Mouse (Mus musculus) liver, embryonic 14.5 days (tissue): ENCODE measurements at regions not wholly inside any gene's neighbourhood (a gene's known extent, or its start where the extent isn't known, plus 50 kb on each side); places are given as distances from the start of the nearest gene placed in this dataset.

Experiments
- ATAC-seq: fragments of 200-750 bp; cut with Nextera tagmentation; 2 replicates; pipeline ENCODE4 v1.8.0; 2017; ENCODE audit warnings: moderate number of reproducible peaks, mild to moderate bottlenecking, moderate library complexity; ENCODE audit not compliant: insufficient read depth
- DNase-seq, 3 experiments: peaks; one replicate each; pipeline ENCODE4 v3.0.0-alpha.2; 2012 to 2013; ENCODE audit warnings: low read depth in 3 of 3, low spot score in 3 of 3
- H3K27ac ChIP-seq: fragments of 300-500 bp; sonication (generic); 2 replicates; pipeline ENCODE4 v1.5.1; 2014; ENCODE audit warnings: moderate library complexity, mild to moderate bottlenecking, control low read depth, inconsistent platforms
- H3K27me3 ChIP-seq: fragments of 300-500 bp; sonication (generic); 2 replicates; pipeline ENCODE4 v1.6.1; 2014; ENCODE audit warnings: mild to moderate bottlenecking, low read length, moderate library complexity; ENCODE audit not compliant: control insufficient read depth, insufficient read depth
- H3K36me3 ChIP-seq: fragments of 300-500 bp; sonication (generic); replicated peaks from 2 replicates; pipeline ENCODE4 v1.6.1; 2014; ENCODE audit warnings: low read depth; ENCODE audit not compliant: control insufficient read depth, insufficient read depth
- H3K4me1 ChIP-seq, 2 experiments: fragments of 200-500 bp in 1 of 2; fragments of 300-500 bp in 1 of 2; sonication (generic) in 1 of 2; replicated peaks; 2 replicates each; pipeline ENCODE4 v1.6.1; 2012 to 2014; ENCODE audit warnings: antibody characterized with exemption in 1 of 2, inconsistent platforms in 1 of 2, low read length in 1 of 2; ENCODE audit not compliant: control insufficient read depth in 2 of 2, insufficient read depth in 2 of 2
- H3K4me2 ChIP-seq: fragments of 300-500 bp; sonication (generic); 2 replicates; pipeline ENCODE4 v1.6.1; 2014; ENCODE audit warnings: low read depth, mild to moderate bottlenecking, control low read depth, moderate library complexity
- H3K4me3 ChIP-seq, 2 experiments: fragments of 200-500 bp in 1 of 2; fragments of 300-500 bp in 1 of 2; sonication (generic) in 1 of 2; 2 replicates each; pipeline ENCODE4 v1.5.1; 2012 to 2014; ENCODE audit warnings: low read depth in 2 of 2, low read length in 2 of 2, mild to moderate bottlenecking in 2 of 2, control low read depth in 1 of 2, inconsistent platforms in 1 of 2, moderate library complexity in 1 of 2; ENCODE audit not compliant: insufficient read depth in 1 of 2
- H3K9ac ChIP-seq: fragments of 300-500 bp; sonication (generic); replicated peaks from 2 replicates; pipeline ENCODE4 v1.6.1; 2014; ENCODE audit warnings: mild to moderate bottlenecking, control low read depth, moderate library complexity
- H3K9me3 ChIP-seq: fragments of 300-500 bp; sonication (generic); 2 replicates; pipeline ENCODE4 v1.6.1; 2016; ENCODE audit warnings: low read length, mixed read lengths; ENCODE audit not compliant: control insufficient read depth
- CTCF ChIP-seq: IDR thresholded peaks from 2 replicates; pipeline ENCODE4 v1.5.1; 2016; ENCODE audit warnings: antibody characterized with exemption, low read depth, control low read depth
- EP300 ChIP-seq: IDR thresholded peaks from 2 replicates; pipeline ENCODE4 v1.6.1; 2016; ENCODE audit warnings: antibody characterized with exemption, low read depth
- WGBS: fragments of 180-500 bp; shearing (Covaris S2); extraction: QIAGEN DNeasy Blood & Tissue Kit; methylation state at CpG from one replicate; pipeline ENCODE4 v1.1.7; 2014; ENCODE audit not compliant: insufficient replicate concordance; 5-methylcytosine and 5-hydroxymethylcytosine counted together

- 29% methylated on average over 1 of the region's 1 CpGs for WGBS
- Histone ChIP-seq H3K27ac (no peak overlapping the region), H3K9ac (no peak overlapping the region), H3K4me2 (no peak overlapping the region), H3K4me1 (no peaks in the 10 kb centered on the region), H3K4me3 (no peak overlapping the region), H3K36me3 (no peaks in the 10 kb centered on the region), H3K27me3 (no peaks in the 10 kb centered on the region), H3K9me3 (no peaks in the 10 kb centered on the region)
- DNase-seq: no peak
- TF ChIP-seq CTCF (no peak), EP300 (no peak)
- ATAC-seq: no peak
Measured at GRCm38 (mm10) chr13:78361236-78361635, 161.7 kb upstream of the Nr2f1 start.

GRCm38 (mm10) chr13:78348830-78349229 is 149.3 kb upstream of the Nr2f1 start:
- no peaks in the 10 kb centered on the region for H3K27me3 ChIP-seq
- ATAC-seq (no peak), DNase-seq (no peak)
- H3K4me2 ChIP-seq: no peak overlapping the region
- H3K4me3 ChIP-seq: no peak overlapping the region
- no peaks in the 10 kb centered on the region for H3K9me3 ChIP-seq
- TF ChIP-seq EP300 (no peak), CTCF (no peak)
- H3K27ac ChIP-seq: no peak overlapping the region
- no peaks in the 10 kb centered on the region for H3K36me3 ChIP-seq
- H3K9ac ChIP-seq: no peak overlapping the region
- WGBS: 59% methylated on average over 3 of the region's 3 CpGs
- no peaks in the 10 kb centered on the region for H3K4me1 ChIP-seq

- Histone ChIP-seq H3K4me1 (no peaks in the 10 kb centered on the region), H3K9me3 (no peaks in the 10 kb centered on the region), H3K36me3 (no peaks in the 10 kb centered on the region), H3K27me3 (no peaks in the 10 kb centered on the region), H3K4me2 (no peak overlapping the region), H3K4me3 (no peak overlapping the region), H3K9ac (no peak overlapping the region), H3K27ac (no peak overlapping the region)
- 49% methylated on average over 4 of the region's 4 CpGs for WGBS
- TF ChIP-seq CTCF (no peak), EP300 (no peak)
- ATAC-seq (no peak), DNase-seq (no peak)
Measured at GRCm38 (mm10) chr13:78324443-78325206, 125.1 kb upstream of the Nr2f1 start.

- H3K4me2 ChIP-seq: no peak overlapping the region
- H3K9me3 ChIP-seq: no peaks in the 10 kb centered on the region
- H3K27me3 ChIP-seq: no peaks in the 10 kb centered on the region
- H3K27ac ChIP-seq: no peak overlapping the region
- no peaks in the 10 kb centered on the region for H3K4me1 ChIP-seq
- H3K36me3 ChIP-seq: no peaks in the 10 kb centered on the region
- no peak overlapping the region for H3K9ac ChIP-seq
- DNase-seq (no peak), ATAC-seq (no peak)
- no peak overlapping the region for H3K4me3 ChIP-seq
- WGBS: 24% methylated on average over 1 of the region's 1 CpGs
- no peak for TF ChIP-seq CTCF
- no peak for TF ChIP-seq EP300
Measured at GRCm38 (mm10) chr13:78323183-78323582, 123.6 kb upstream of the Nr2f1 start.

GRCm38 (mm10) chr13:78318434-78318833 is 118.9 kb upstream of the Nr2f1 start:
- ATAC-seq (no peak), DNase-seq (no peak)
- H3K27ac ChIP-seq: no peak overlapping the region
- WGBS: 63% methylated on average over 2 of the region's 2 CpGs
- H3K36me3 ChIP-seq: no peaks in the 10 kb centered on the region
- no peak for TF ChIP-seq CTCF
- TF ChIP-seq EP300: no peak
- H3K4me2 ChIP-seq: no peak overlapping the region
- no peaks in the 10 kb centered on the region for H3K27me3 ChIP-seq
- H3K9ac ChIP-seq: no peak overlapping the region
- H3K4me1 ChIP-seq: no peaks in the 10 kb centered on the region
- H3K9me3 ChIP-seq: no peaks in the 10 kb centered on the region
- no peak overlapping the region for H3K4me3 ChIP-seq
